Mouse (Mus musculus) ovary, postnatal 10 days (tissue): ENCODE measurements around the gene Tmem262.
"Not testable (repeated sequence)": the region's sequence is repeated elsewhere in the genome, so short reads cannot be mapped to it uniquely, and the experiment has no call there.

Source experiments
- DNase-seq: peaks from one replicate; pipeline ENCODE4 v3.0.0; 2022; ENCODE audit warnings: low spot score

Tmem262 gene

GRCm38 (mm10) chr19:6079983-6080480 lies at the start of gene Tmem262:
TSS of gene Tmem262 (plus strand) at chr19:6080033.
- DNase-seq = no peak

- DNase-seq = no peak
Measured at GRCm38 (mm10) chr19:6030520-6031280, 49.1 kb upstream of the Tmem262 start.

GRCm38 (mm10) chr19:6035966-6036585 lies 43.8 kb upstream of the Tmem262 start:
- DNase-seq = no peak

- DNase-seq = no peak
Measured at GRCm38 (mm10) chr19:6037695-6038094, 42.1 kb upstream of the Tmem262 start.

- no peak for DNase-seq
Measured at GRCm38 (mm10) chr19:6038326-6038725, 41.5 kb upstream of the Tmem262 start.

GRCm38 (mm10) chr19:6040002-6040401 lies 39.8 kb upstream of the Tmem262 start:
- DNase-seq = no peak

- no peak for DNase-seq
Measured at GRCm38 (mm10) chr19:6042293-6042692, 37.5 kb upstream of the Tmem262 start.

GRCm38 (mm10) chr19:6044102-6044501 lies 35.7 kb upstream of the Tmem262 start:
- not testable (repeated sequence) for DNase-seq

- no peak for DNase-seq
Measured at GRCm38 (mm10) chr19:6045366-6046293, 34.2 kb upstream of the Tmem262 start.

- DNase-seq = peak; percentile 78
Measured at GRCm38 (mm10) chr19:6046294-6047153, 33.3 kb upstream of the Tmem262 start, which contains the start of gene Syvn1. TSS of gene Syvn1 (plus strand) at chr19:6046576.

GRCm38 (mm10) chr19:6047154-6047898 lies 32.5 kb upstream of the Tmem262 start:
- no peak for DNase-seq

GRCm38 (mm10) chr19:6047899-6048166 lies 32.0 kb upstream of the Tmem262 start:
- DNase-seq = no peak

GRCm38 (mm10) chr19:6048681-6049410 lies 31.0 kb upstream of the Tmem262 start:
- DNase-seq = no peak

GRCm38 (mm10) chr19:6052516-6052915 lies 27.3 kb upstream of the Tmem262 start:
- no peak for DNase-seq

GRCm38 (mm10) chr19:6054296-6054695 lies 25.5 kb upstream of the Tmem262 start:
- no peak for DNase-seq

GRCm38 (mm10) chr19:6056696-6057095 lies 23.1 kb upstream of the Tmem262 start:
- no peak for DNase-seq

GRCm38 (mm10) chr19:6057313-6058096 lies 22.3 kb upstream of the Tmem262 start, which contains the start of the genes Mrpl49 and Fau:
TSS of gene Mrpl49 (minus strand) at chr19:6057785.
TSS of gene Fau (plus strand) at chr19:6057844.
- DNase-seq = peak; percentile 96

- no peak for DNase-seq
Measured at GRCm38 (mm10) chr19:6058513-6058912, 21.3 kb upstream of the Tmem262 start.

GRCm38 (mm10) chr19:6058966-6059365 lies 20.9 kb upstream of the Tmem262 start:
- no peak for DNase-seq
